Mouse (Mus musculus) G1E (cell line): ENCODE results near the gene Camkmt. TPM values are rescaled to one million over a fixed set of nuclear protein-coding genes. Genes with fewer than 3 reads are reported as not detected.

Experiments
- ATAC-seq: 2 replicates; pipeline ENCODE4 v1.8.0; 2016; ENCODE audit warnings: mild to moderate bottlenecking; ENCODE audit not compliant: insufficient number of reproducible peaks, poor library complexity, low FRiP score, severe bottlenecking; ENCODE audit errors: extremely low read depth
- DNase-seq: peaks from one replicate; pipeline ENCODE4 v3.0.0; 2012; ENCODE audit warnings: low spot score
- H3K27me3 ChIP-seq: 2 replicates; pipeline ENCODE4 v1.6.1; 2012; ENCODE audit warnings: mild to moderate bottlenecking, low read length, inconsistent platforms; ENCODE audit not compliant: insufficient read depth
- H3K36me3 ChIP-seq: replicated peaks from 2 replicates; pipeline ENCODE3; 2012; ENCODE audit warnings: mild to moderate bottlenecking, inconsistent platforms
- H3K4me1 ChIP-seq: 2 replicates; pipeline ENCODE4 v1.6.1; 2012; ENCODE audit warnings: low read depth, low read length, inconsistent platforms, mixed read lengths; ENCODE audit not compliant: insufficient read depth
- H3K4me3 ChIP-seq: 2 replicates; pipeline ENCODE4 v1.5.1; 2012; ENCODE audit warnings: low read depth, mild to moderate bottlenecking, inconsistent platforms, low read length, moderate library complexity, mixed read lengths
- H3K9me3 ChIP-seq: replicated peaks from 2 replicates; pipeline ENCODE4 v1.6.1; 2012; ENCODE audit warnings: inconsistent platforms
- CTCF ChIP-seq: IDR thresholded peaks from 2 replicates; pipeline ENCODE4 v1.5.1; 2012; ENCODE audit warnings: low read depth, low read length, inconsistent platforms, mixed read lengths
- GATA1 ChIP-seq: IDR thresholded peaks from 2 replicates; pipeline ENCODE4 v1.6.1; 2012; ENCODE audit warnings: borderline replicate concordance, low read length, inconsistent platforms, mixed read lengths
- GATA2 ChIP-seq: IDR thresholded peaks from 2 replicates; pipeline ENCODE4 v1.6.1; 2012; ENCODE audit warnings: low read depth, low read length, inconsistent platforms, borderline replicate concordance
- POLR2AphosphoS5 ChIP-seq: IDR thresholded peaks from 2 replicates; pipeline ENCODE4 v1.6.1; 2012; ENCODE audit warnings: low read depth, low read length, inconsistent platforms; ENCODE audit not compliant: insufficient replicate concordance
- TAL1 ChIP-seq: conservative IDR thresholded peaks from 2 replicates; pipeline ENCODE4 v1.6.1; 2012; ENCODE audit warnings: low read depth, low read length, inconsistent platforms, mixed read lengths
- polyA plus RNA-seq: library from polyadenylated mRNA; stranded (reverse); fragments of >175 nt; gene quantifications from 2 replicates; pipeline ENCODE4 v1.2.3, GENCODE M21; 2012
- total RNA-seq, 2 experiments: library from RNA; stranded (forward) in 1 of 2; stranded (reverse) in 1 of 2; fragments of 200-1000 nt in 1 of 2; fragments of >200 nt in 1 of 2; fragmentation: Nextera tagmentation in 1 of 2; gene quantifications; 2 replicates each; pipeline ENCODE4 v1.2.3; 2014 to 2017

The Camkmt gene
- total and polyA plus RNA-seq, 3 experiments: 1.6 to 8.0 (median 1.7) TPM

DNA sequence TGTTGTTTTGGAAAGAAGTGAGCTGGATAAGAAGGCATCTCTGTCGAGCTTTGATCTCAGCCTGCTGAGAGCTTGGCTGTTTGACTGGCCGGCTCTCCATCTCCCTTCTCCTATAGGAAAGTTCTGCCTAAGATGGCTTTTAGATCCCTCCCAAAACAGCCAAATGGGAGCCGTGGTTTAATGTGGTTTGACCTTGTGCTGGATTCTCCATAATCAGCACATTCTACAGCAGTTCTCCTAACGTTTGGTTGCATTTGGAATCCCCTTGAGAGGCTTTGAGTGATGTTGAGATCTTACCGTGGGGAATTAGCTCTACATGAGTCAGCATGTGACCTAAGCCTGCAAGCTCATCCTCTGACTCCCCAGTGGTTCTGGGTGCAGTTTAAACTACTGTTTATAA, 192.1 kb downstream of the Camkmt start:
- DNase-seq (no peak), ATAC-seq (no peak)
- TF ChIP-seq GATA1: no peak
- TF ChIP-seq GATA2: no peak
- no peak for TF ChIP-seq POLR2AphosphoS5
- TF ChIP-seq TAL1: no peak
- no peak for TF ChIP-seq CTCF
- Histone ChIP-seq H3K9me3 (no peaks in the 10 kb centered on the region), H3K36me3 (no peaks in the 10 kb centered on the region), H3K4me3 (no peak overlapping the region), H3K4me1 (no peaks in the 10 kb centered on the region), H3K27me3 (no peaks in the 10 kb centered on the region; the same call in 1 of the 2 replicates)

GRCm38 (mm10) chr17:85291154-85291553, 200.8 kb downstream of the Camkmt start:
- Histone ChIP-seq H3K4me3 (no peak overlapping the region), H3K36me3 (no peaks in the 10 kb centered on the region), H3K4me1 (no peaks in the 10 kb centered on the region), H3K27me3 (no peaks in the 10 kb centered on the region), H3K9me3 (peaks cover 5% of the 10 kb centered on the region; the same call in 1 of the 2 replicates)
- TF ChIP-seq TAL1 (no peak), GATA2 (no peak), CTCF (no peak), POLR2AphosphoS5 (no peak), GATA1 (no peak)
- DNase-seq (no peak), ATAC-seq (no peak)

- H3K27me3 ChIP-seq: no peaks in the 10 kb centered on the region
- no peaks in the 10 kb centered on the region for H3K36me3 ChIP-seq
- no peak for ATAC-seq
- no peak overlapping the region for H3K4me3 ChIP-seq
- H3K4me1 ChIP-seq: no peaks in the 10 kb centered on the region
- DNase-seq: no peak
- peaks cover 5% of the 10 kb centered on the region; the same call in 1 of the 2 replicates for H3K9me3 ChIP-seq
- no peak for TF ChIP-seq TAL1
- no peak for TF ChIP-seq CTCF
- TF ChIP-seq POLR2AphosphoS5: no peak
- TF ChIP-seq GATA1: no peak
- no peak for TF ChIP-seq GATA2
Measured at GRCm38 (mm10) chr17:85291601-85292000, 201.2 kb downstream of the Camkmt start.

GRCm38 (mm10) chr17:85292276-85292675, 201.9 kb downstream of the Camkmt start:
- Histone ChIP-seq H3K9me3 (peaks cover 5% of the 10 kb centered on the region; the same call in 1 of the 2 replicates), H3K36me3 (no peaks in the 10 kb centered on the region), H3K4me1 (no peaks in the 10 kb centered on the region), H3K4me3 (no peak overlapping the region), H3K27me3 (no peaks in the 10 kb centered on the region)
- no peak for ATAC-seq
- no peak for DNase-seq
- TF ChIP-seq GATA2 (no peak), POLR2AphosphoS5 (no peak), TAL1 (no peak), CTCF (no peak), GATA1 (no peak)

DNA sequence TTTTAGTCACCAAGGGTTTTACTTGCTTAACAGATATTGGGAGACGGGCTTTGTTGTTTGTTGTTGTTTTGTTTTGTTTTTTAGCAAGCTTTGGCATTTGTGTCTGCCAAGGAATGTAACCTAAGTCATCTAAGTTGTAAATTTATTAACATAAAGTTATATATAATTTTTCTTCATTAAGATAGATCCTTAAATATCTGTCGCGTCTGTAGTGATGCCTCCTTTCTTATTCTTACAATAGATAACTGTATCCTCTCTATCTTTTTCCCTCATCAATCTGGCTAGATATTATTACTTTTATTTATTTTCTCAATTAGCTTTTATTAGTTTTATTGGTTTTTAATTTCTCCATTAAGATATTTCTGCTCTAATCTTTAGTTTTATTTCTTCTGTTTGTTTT, 213.3 kb downstream of the Camkmt start:
- H3K36me3 ChIP-seq: no peaks in the 10 kb centered on the region
- ATAC-seq: no peak
- H3K9me3 ChIP-seq: no peaks in the 10 kb centered on the region
- H3K27me3 ChIP-seq: peaks cover 3% of the 10 kb centered on the region; the same call in 1 of the 2 replicates
- no peaks in the 10 kb centered on the region for H3K4me1 ChIP-seq
- no peak overlapping the region for H3K4me3 ChIP-seq
- DNase-seq: no peak
- no peak for TF ChIP-seq TAL1
- no peak for TF ChIP-seq GATA2

- no peak for DNase-seq
- ATAC-seq: no peak
- Histone ChIP-seq H3K27me3 (peaks cover 3% of the 10 kb centered on the region; the same call in 1 of the 2 replicates), H3K9me3 (no peaks in the 10 kb centered on the region), H3K4me3 (no peak overlapping the region), H3K4me1 (no peaks in the 10 kb centered on the region), H3K36me3 (no peaks in the 10 kb centered on the region)
- TF ChIP-seq TAL1: no peak
- no peak for TF ChIP-seq GATA2
- TF ChIP-seq GATA1: no peak
- TF ChIP-seq POLR2AphosphoS5: no peak
- TF ChIP-seq CTCF: no peak
Measured at GRCm38 (mm10) chr17:85308566-85308965, 218.2 kb downstream of the Camkmt start.

DNA sequence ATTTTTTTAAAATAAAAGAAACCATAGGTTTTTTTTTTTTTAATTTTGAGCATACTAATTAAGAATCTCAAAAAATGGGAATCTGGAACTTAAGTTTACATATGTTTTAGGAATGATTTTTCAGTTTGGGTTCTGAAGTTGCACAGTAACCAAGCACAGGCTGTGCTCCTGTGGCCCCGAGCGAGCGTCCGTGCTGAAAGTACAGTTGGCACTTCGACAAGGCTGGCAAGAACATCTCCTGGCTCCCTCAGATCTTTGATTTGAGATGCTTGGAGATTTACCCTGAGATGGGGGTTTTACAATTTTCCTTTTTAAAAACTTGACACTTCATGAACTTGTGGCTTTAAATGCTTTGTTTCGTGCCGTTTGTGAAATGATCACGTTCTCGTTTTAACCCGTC, 218.7 kb downstream of the Camkmt start:
- no peak for ATAC-seq
- no peaks in the 10 kb centered on the region for H3K36me3 ChIP-seq
- no peaks in the 10 kb centered on the region for H3K9me3 ChIP-seq
- TF ChIP-seq GATA2 (no peak), POLR2AphosphoS5 (no peak), GATA1 (no peak), CTCF (no peak), TAL1 (no peak)
- H3K27me3 ChIP-seq: peaks cover 6% of the 10 kb centered on the region; the same call in 1 of the 2 replicates
- H3K4me3 ChIP-seq: no peak overlapping the region
- no peak for DNase-seq
- no peaks in the 10 kb centered on the region for H3K4me1 ChIP-seq
